Mouse (Mus musculus) spleen, postnatal 14 days (tissue): ENCODE measurements around the gene Sfmbt1.
"Not testable (repeated sequence)": the region's sequence is repeated elsewhere in the genome, so short reads cannot be mapped to it uniquely, and the experiment has no call there.

Experiments
- DNase-seq, 2 experiments: peaks; one replicate each; pipeline ENCODE4 v3.0.0; 2021 to 2022; ENCODE audit warnings: low spot score in 2 of 2

The Sfmbt1 gene

DNA sequence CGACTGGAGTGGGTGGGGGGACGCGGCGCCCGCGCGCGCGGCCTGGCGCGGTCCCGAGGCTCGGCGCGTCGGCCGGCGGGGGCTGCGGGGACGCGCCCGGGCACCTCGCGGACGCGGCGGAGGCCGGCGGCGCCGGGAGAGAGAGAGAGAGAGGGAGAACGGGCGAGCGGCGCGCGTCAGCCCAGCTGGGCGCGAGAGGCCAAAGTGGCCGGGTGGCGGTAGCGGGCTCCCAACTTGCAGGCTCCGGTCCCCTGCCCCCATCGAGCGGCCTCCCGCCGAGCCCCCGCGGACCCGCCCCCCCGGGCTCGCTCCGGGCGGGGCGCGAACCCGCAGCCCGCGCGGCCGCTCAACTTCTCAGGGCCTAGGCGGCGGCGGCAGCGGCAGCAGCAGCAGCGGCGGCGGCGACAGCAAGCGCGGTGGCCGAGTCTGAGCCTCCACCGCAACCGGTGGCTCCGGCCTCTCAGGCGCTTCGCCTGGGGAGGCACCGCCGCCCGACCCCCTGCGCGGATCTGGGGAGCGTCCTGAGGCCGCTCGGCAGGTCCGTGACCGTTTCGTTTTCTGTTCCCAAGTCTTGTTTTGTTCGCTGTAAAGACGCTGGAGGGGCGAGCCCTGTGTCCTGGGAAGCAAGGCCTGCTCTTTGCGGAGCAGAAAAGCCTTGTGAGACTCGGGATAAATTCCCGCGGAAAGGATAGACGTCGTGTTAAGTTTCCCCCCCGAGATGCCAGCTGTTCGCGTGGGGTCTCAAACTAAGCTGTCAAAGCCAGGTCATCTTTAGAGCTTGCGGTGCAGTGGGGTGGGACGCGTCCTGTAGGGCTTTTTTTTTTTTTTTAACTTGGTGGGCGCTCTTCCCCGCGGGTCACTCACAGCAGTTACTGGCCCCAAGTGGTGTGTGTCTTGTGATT, 1.7 kb downstream of the Sfmbt1 start:
- DNase-seq: peak; percentile 33 to 44

DNA sequence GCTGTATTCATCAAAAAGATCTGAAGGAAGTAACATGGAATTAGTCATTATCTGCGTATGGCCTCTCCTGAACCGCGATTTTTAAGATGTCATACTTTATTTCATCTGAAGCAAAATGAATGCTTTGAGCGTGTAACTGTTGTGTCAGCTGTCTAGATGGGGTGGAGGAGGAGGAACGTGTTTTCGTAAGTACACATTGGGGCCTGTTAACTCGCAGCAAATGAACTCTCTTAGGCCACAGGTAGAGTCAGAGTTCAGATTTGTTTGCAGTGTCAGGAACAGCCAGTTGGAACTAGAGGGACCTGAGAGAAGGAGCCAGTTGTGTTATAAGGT, 2.3 kb downstream of the Sfmbt1 start:
- DNase-seq: no peak

GRCm38 (mm10) chr14:30718696-30719095, 4.0 kb downstream of the Sfmbt1 start:
- not testable (repeated sequence) for DNase-seq

DNA sequence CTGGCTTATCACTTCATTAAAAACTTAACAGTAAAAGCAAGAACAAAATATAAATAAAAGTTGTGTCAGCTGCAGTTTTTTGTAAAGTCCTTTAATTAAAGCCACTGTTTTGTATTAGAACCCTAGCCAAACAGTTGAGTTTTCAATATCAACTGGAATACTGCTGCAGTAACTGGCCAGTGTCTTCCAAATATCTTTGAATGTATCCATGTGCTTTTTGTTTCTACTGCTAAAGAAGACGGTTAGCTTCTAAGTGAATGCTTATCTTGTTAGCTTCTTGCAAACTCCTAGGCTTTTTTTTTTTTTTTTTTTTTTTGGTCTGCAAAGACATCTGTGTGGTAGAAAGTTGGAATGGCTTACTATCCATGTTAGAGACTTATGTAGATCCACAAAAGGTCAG, 4.9 kb downstream of the Sfmbt1 start:
- no peak for DNase-seq

DNA sequence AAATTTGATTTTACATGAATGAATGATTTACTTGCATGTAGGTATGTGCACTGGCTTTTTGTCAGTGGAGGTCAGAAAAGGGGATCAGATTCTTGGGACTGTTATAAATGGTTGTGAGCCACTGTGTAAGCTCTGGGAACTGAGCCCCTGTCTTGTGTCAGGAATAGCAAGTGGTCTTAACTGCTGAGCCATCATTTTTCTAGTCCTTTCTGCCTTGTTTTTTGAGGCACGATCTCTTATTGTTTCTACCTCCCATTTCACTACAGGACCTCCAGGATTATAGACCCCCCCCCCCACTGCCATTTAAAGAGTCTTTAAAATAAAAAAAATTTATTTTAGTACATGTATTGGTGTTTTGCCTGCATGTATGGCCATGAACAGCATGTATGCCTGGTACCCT, 7.2 kb downstream of the Sfmbt1 start:
- DNase-seq: no peak

DNA sequence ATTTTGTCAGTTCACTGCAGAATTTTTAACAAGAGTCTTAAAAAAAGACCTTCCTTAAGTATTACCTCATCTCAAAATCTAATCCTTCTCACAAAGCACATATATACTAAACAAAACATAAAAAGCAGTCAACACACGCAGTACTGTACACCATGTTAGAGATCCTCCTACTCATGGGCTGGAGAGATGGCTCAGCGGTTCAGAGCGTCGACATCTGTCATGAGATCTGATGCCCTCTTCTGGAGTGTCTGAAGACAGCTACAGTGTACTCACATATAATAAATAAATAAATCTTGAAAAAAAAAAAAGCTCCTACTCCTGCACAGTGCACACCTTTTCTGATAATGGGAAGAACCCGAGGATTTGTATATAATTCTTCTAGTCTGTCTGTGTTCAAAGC, 7.8 kb downstream of the Sfmbt1 start:
- DNase-seq: no peak

- DNase-seq: no peak
These were observed 17.2 kb downstream of the Sfmbt1 start for GRCm38 (mm10) chr14:30731896-30732295.

DNA sequence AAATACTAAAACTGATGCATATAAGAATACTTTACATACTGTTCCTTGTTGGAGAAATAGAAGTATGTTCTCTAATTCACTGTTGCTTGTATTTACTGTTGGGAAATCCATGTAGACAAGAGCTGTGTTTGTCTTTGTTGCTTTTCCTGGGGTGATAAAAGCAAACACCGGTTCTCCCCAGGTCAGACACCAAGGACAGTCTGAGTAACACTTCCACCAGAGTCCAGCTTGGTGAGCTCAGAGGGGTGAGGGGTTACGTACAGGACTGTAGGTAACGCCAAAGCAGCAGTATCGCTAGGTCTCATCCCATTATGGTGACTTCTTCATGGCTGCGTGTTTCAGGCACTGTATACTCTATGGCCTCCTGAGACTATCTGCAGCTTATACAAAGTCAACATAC, 20.0 kb downstream of the Sfmbt1 start:
- no peak for DNase-seq

GRCm38 (mm10) chr14:30735810-30736209, 21.2 kb downstream of the Sfmbt1 start:
- no peak for DNase-seq

GRCm38 (mm10) chr14:30736413-30736812, 21.8 kb downstream of the Sfmbt1 start:
- no peak for DNase-seq

GRCm38 (mm10) chr14:30743891-30744290, 29.2 kb downstream of the Sfmbt1 start:
- DNase-seq: no peak

DNA sequence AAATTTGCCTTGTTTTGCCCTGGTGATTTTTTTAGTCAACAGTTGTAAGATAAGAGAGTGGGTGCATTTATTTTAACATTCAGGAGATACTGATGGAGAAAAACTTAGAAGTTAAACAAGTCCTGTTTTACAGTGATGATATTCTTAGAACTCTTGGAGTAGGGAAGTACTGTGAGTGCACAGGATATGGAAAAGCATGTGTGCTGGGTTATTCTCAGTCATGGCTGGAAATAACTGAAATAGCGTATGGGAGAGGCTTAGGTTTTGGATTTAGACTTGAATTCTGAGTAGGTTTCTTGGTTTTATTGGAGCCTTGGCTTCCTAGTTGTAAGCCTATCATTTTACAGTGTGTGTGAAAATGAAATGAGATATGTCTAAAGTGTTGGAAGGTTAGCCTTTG, 31.5 kb downstream of the Sfmbt1 start:
- no peak for DNase-seq

DNA sequence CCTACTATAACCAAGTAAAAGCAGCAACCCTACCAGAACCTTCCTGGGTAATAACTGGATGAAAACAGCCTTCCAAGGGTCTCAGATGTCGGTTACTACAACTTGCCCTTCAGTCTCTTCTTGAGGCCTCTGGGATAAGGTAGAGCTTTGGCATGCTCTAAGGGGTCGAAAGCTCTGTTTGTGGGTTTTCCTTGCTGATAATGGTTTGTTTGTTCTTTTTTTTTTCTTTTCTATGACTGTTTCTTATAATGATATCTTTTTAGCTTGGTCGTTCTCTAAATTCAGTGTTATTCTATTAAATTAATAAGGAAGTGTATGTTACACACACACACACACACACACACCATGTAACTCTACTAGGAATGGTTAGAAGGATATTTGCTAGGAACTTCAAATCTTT, 42.6 kb downstream of the Sfmbt1 start:
- DNase-seq: no peak

DNA sequence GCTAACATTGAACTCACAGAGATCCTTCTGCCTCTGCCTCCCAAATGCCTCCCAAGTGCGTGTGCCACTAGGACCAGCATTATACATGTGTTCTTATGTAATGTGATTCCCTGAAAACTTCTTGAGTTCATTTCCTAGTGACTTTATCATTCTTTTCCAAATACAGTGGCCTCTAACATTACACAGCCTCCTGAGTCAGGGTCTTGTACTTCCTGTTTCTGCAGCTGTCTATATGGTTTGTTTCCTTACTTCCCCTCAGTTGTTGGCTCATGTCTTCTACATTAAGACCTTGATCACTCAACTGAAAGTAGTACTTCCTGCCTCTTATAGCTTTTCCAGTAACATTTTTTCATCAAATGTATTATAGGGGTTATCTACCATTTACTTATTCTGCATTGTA, 46.6 kb downstream of the Sfmbt1 start:
- DNase-seq: no peak

- DNase-seq: no peak
These were observed 47.7 kb downstream of the Sfmbt1 start for GRCm38 (mm10) chr14:30762131-30762903.

GRCm38 (mm10) chr14:30762904-30763568, 48.4 kb downstream of the Sfmbt1 start:
- no peak for DNase-seq

DNA sequence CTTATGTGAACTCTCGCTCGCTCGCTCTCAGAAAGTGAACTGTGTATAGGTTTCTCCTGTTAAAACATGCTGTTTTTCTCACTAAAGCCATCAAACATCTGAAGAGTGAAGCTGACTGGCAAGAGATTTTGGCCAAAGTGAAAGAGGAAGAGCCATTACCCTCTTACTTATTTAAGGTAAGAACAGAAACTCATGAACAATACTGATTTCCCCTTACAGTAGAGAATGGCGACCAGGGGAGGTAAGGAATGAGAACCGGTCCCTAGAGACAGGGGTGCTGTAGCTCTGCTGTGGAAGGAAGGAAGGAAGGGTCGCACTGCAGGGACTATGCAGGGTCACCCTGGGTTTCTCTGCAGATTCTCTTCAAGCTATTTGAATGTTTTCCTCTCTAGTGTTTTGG, 70.0 kb downstream of the Sfmbt1 start:
- DNase-seq: no peak

- DNase-seq: no peak
These were observed 74.8 kb downstream of the Sfmbt1 start for GRCm38 (mm10) chr14:30789471-30789870.

DNA sequence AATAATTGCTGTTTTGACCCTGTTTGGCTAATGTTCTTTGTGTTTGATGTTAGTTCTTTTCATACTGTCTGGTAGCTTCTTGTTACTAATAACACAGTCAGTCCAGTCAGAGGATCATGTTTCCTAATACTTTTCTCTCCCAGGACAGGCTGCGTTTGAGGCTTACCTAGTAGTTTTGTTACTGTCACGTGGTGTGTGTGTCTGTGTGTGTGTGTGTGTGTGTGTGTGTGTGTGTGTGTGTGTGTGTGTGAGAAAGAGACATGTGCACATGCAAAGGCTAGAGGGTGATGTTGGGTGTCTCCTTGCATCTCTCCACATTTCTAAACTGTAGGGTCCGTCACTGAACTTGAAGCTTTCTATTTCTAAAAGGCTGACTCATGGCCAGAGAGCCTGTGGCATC, 78.2 kb downstream of the Sfmbt1 start:
- DNase-seq: no peak

DNA sequence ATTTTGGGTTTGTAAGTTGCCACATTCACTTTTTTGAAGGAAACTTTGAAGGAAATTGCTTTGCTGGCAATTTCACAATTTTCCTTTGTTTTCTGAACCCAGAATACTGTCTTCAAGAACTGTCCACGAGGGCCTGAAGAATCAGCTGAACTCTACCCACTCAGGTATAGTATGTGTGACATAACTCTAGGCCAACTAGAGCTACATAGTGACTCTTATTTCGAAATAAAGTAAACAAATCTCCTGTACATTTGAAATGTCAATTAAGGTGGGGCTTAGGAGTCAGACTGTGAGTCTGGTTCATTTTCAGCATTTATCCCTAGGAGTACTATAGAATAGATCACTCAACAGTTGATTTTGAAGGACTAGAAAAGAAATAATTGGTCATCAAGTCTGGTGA, 87.1 kb downstream of the Sfmbt1 start:
- no peak for DNase-seq

GRCm38 (mm10) chr14:30821136-30821535, 106.5 kb downstream of the Sfmbt1 start:
- DNase-seq: no peak

- no peak for DNase-seq
These were observed 109.9 kb downstream of the Sfmbt1 start for GRCm38 (mm10) chr14:30824456-30824995.
